Comparison of ENCODE assay signal across 14 mouse cellular contexts in the genomic region with DNA sequence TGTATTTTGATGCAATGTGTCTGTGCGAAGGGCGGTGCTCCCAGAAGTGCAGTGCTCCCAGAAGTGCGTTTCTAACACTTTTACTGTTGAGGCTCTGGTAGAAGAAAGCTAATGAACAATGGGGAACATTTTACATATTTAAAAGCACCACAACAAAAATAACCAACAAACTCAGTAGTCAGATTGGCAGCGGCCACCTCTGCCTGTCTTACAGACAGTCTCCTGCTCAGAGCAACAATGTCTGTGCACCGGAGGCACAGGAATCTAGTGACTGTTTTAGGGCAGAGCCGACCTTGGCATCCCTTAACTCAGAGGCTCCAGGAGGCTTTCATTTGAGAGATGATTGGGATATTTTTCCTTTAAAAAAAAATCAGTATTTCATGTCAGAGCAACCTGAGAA.
DNase-seq lines count a peak whose midpoint lies in the region; ATAC-seq and TF ChIP-seq lines count a peak whose summit lies in the region.
"Had no signal": no experiment of that assay in that cellular context is flagged by ENCODE, and none has a peak within 500 bp of the region (broad histone marks: within the 10 kb centered on the region; RNA-seq: fewer than 3 reads in every experiment).

No protein-coding gene starts in this region.

- TF ChIP-seq CTCF in small intestine, adult 2 months (IDR thresholded peaks at IDR 0.05; ENCODE audit: extremely low read depth, insufficient read length, insufficient replicate concordance, low read depth, low read length) = no peak

- H3K27ac ChIP-seq in heart, embryonic 13.5 days (replicated peaks) = peak overlapping the region; percentile 40; the same call in 1 of the 2 replicates
- 0 out of 2 replicates have a peak overlapping the region, but pooled peaks have one; percentile 48 for H3K27ac ChIP-seq in lung, embryonic 15.5 days
- no peak overlapping the region; the same call in 1 of the 2 replicates for H3K27ac ChIP-seq in heart, embryonic 16.5 days (ENCODE audit: low read length)
- peak overlapping the region; percentile 67; the same call in 1 of the 2 replicates for H3K27ac ChIP-seq in small intestine, adult 2 months (ENCODE audit: insufficient read depth, low read depth, low read length)
- H3K27ac ChIP-seq: forebrain, embryonic 15.5 days; hindbrain, postnatal 0 days; neural tube, embryonic 13.5 days had no signal

- no peak for ATAC-seq in heart, embryonic 13.5 days (ENCODE audit: extremely low read depth, insufficient number of reproducible peaks, low FRiP score, low TSS enrichment)
- no peak for ATAC-seq in lung, embryonic 15.5 days (ENCODE audit: borderline replicate concordance, extremely low read depth, low FRiP score, low TSS enrichment)
- no peak for ATAC-seq in heart, embryonic 16.5 days (replicated peaks; ENCODE audit: extremely low read depth, insufficient read depth, low FRiP score)
- ATAC-seq: forebrain, embryonic 15.5 days; hindbrain, postnatal 0 days had no signal

- peak overlapping the region; percentile 60 for H3K4me2 ChIP-seq in heart, embryonic 13.5 days
- H3K4me2 ChIP-seq in lung, embryonic 15.5 days = peak overlapping the region; percentile 31; the same call in 1 of the 2 replicates
- peak overlapping the region; percentile 36 for H3K4me2 ChIP-seq in heart, embryonic 16.5 days (ENCODE audit: low read depth, low read length)
- H3K4me2 ChIP-seq: forebrain, embryonic 15.5 days; neural tube, embryonic 13.5 days had no signal

- H3K4me1 ChIP-seq in heart, embryonic 13.5 days = peaks cover 26% of the 10 kb centered on the region
- 0 out of 2 replicates have a peak, but pooled peaks cover 10% of the 10 kb centered on the region for H3K4me1 ChIP-seq in lung, embryonic 15.5 days
- peaks cover 14% of the 10 kb centered on the region for H3K4me1 ChIP-seq in heart, embryonic 16.5 days (ENCODE audit: control insufficient read depth, insufficient read depth, low read length)
- peaks cover 9% of the 10 kb centered on the region; the same call in 1 of the 2 replicates for H3K4me1 ChIP-seq in small intestine, adult 2 months (ENCODE audit: control insufficient read depth, insufficient read depth, insufficient read length, low read length)
- H3K4me1 ChIP-seq: forebrain, embryonic 15.5 days; neural tube, embryonic 13.5 days had no signal

- DNase-seq in heart, postnatal 14 days = no peak
- no peak for DNase-seq in lung, postnatal 10 days
- DNase-seq in frontal cortex, postnatal 10 days (ENCODE audit: low spot score in 2 of 2) = no peak
- DNase-seq in urinary bladder, postnatal 4 days (ENCODE audit: low spot score in 2 of 2) = no peak
- DNase-seq: cerebellum, postnatal 14 days; right cerebral cortex, postnatal 14 days had no signal

- H3K9me3 ChIP-seq in heart, embryonic 13.5 days = no peaks in the 10 kb centered on the region
- H3K9me3 ChIP-seq in lung, embryonic 15.5 days = no peaks in the 10 kb centered on the region
- no peaks in the 10 kb centered on the region for H3K9me3 ChIP-seq in heart, embryonic 16.5 days (replicated peaks; ENCODE audit: control insufficient read depth, low read length)
- H3K9me3 ChIP-seq: forebrain, embryonic 15.5 days; G1E; neural tube, embryonic 13.5 days had no signal

- no peaks in the 10 kb centered on the region for H3K36me3 ChIP-seq in heart, embryonic 13.5 days
- no peaks in the 10 kb centered on the region for H3K36me3 ChIP-seq in lung, embryonic 15.5 days
- H3K36me3 ChIP-seq in heart, embryonic 16.5 days (ENCODE audit: control insufficient read depth, insufficient read depth) = no peaks in the 10 kb centered on the region
- H3K36me3 ChIP-seq in small intestine, adult 2 months (ENCODE audit: control insufficient read depth, insufficient read depth, low read length) = no peaks in the 10 kb centered on the region
- H3K36me3 ChIP-seq: forebrain, embryonic 15.5 days; G1E; neural tube, embryonic 13.5 days had no signal

- intact Hi-C loops in heart, postnatal 14 days (cut with DNase I) = loop anchor here (1.0 kb wide), 1 partner anchor 18 kb away; no protein-coding TSS in a partner anchor

- 45% methylated on average over 6 of the region's 6 CpGs for WGBS in heart, embryonic 13.5 days
- WGBS in lung, embryonic 15.5 days = 72% methylated on average over 6 of the region's 6 CpGs
- 53% methylated on average over 6 of the region's 6 CpGs for WGBS in heart, embryonic 16.5 days
- 72% methylated on average over 6 of the region's 6 CpGs for WGBS in small intestine, adult 2 months

- H3K9ac ChIP-seq in heart, embryonic 13.5 days = no peak overlapping the region
- no peak overlapping the region for H3K9ac ChIP-seq in lung, embryonic 15.5 days
- no peak overlapping the region for H3K9ac ChIP-seq in heart, embryonic 16.5 days (ENCODE audit: low read length)
- H3K9ac ChIP-seq: forebrain, embryonic 15.5 days; neural tube, embryonic 13.5 days had no signal

- H3K4me3 ChIP-seq in heart, embryonic 13.5 days = no peak overlapping the region
- H3K4me3 ChIP-seq in lung, embryonic 15.5 days = no peak overlapping the region
- no peak overlapping the region for H3K4me3 ChIP-seq in heart, embryonic 16.5 days (ENCODE audit: low read length)
- H3K4me3 ChIP-seq in small intestine, adult 2 months (ENCODE audit: low read depth, low read length) = no peak overlapping the region
- H3K4me3 ChIP-seq: forebrain, embryonic 15.5 days; neural tube, embryonic 13.5 days had no signal

- TF ChIP-seq POLR2A in small intestine, adult 2 months (IDR thresholded peaks at IDR 0.05; ENCODE audit: low read depth, low read length) = no peak

- H3K27me3 ChIP-seq in heart, embryonic 13.5 days (replicated peaks) = no peaks in the 10 kb centered on the region
- H3K27me3 ChIP-seq in lung, embryonic 15.5 days = no peaks in the 10 kb centered on the region
- H3K27me3 ChIP-seq in heart, embryonic 16.5 days (ENCODE audit: control insufficient read depth, insufficient read depth, low read length) = no peaks in the 10 kb centered on the region
- no peaks in the 10 kb centered on the region for H3K27me3 ChIP-seq in small intestine, adult 2 months (ENCODE audit: control insufficient read depth, insufficient read depth, low read length)
- H3K27me3 ChIP-seq: forebrain, embryonic 15.5 days; neural tube, embryonic 13.5 days had no signal
